Mouse (Mus musculus): ENCODE data around the gene Mef2b.

DNA sequence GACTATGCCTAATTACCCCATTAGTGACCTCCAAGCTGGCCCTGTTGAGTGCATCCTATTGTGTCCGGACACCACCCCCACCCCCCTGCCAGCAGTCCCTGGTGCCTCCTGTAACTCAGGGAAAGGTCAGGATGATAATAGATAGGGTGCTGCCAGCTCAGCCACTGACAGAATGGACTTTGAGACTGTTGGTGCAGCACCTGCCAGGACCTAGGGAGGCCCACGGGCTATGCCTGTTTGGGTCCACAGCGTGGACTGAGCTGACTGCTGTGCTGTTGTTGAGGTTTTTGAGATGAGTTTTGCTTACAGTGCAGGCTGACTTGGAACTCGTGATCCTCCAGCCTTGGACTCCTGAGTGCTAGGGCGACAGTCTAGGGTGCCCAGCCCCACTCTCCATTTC, 53.7 kb downstream of the Mef2b start:
- TF ChIP-seq CTCF (conservative IDR thresholded peaks at IDR 0.05; ENCODE audit: low read length) (no peak), POU5F1 (IDR thresholded peaks at IDR 0.05; ENCODE audit: borderline replicate concordance, low read length) (no peak)

Measured in E14TG2a.4 (cell line).